Mouse (Mus musculus): Measurements from ENCODE around the gene Fga.

GRCm38 (mm10) chr3:83055281-83056038 is 29.6 kb downstream of the Fga start, which contains the start of gene Plrg1:
- no peak for TF ChIP-seq CTCF (IDR thresholded peaks at IDR 0.05; ENCODE audit: control insufficient read depth, insufficient read depth, insufficient read length)
- no peak for TF ChIP-seq USF1 (IDR thresholded peaks at IDR 0.05; ENCODE audit: low read depth)
- no peak for TF ChIP-seq FOSL1 (IDR thresholded peaks at IDR 0.05; ENCODE audit: insufficient read depth, low read length, poor library complexity, severe bottlenecking)
- no peak for TF ChIP-seq MAX (IDR thresholded peaks at IDR 0.05)
- TF ChIP-seq MYOG (IDR thresholded peaks at IDR 0.05; ENCODE audit: control insufficient read depth, extremely low read depth, insufficient read length): no peak

Data from C2C12 (cell line).